Mouse (Mus musculus): ENCODE measurements around the gene Rassf3.

DNA sequence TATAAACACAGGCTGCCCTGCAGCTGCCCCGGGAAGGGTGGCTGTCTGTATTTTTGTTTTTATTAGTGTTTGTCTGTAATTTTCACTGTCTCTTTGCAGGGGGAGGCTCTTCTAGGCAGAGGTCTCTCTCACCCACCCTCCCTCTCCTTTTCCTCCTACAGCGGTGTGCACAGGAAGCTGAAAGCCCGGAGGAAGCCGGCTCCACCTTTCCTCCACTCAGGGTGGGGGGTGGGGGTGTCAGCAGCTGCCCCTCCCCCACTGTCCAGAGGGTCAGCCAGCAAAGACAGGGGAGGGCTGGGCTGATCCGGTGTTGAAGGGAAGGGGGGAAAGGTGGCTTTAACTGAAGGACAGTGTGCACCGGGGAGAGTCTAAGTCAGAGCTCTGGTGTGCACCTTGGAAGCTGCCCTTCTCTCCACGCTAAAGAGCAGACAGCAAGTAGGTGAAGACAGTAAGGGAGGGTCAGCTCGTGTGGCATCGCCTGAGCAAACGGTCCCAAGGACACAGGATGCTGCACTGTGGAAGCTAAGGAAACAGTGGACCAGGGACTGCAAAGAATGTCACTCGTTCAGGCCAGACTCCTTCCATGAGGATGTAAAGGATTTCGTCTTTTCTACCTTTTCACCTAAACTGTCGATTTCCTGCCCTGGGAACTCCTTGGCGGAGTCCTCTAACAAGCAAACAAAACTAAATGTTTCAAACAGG, 46.0 kb downstream of the Rassf3 start:
- TF ChIP-seq CTCF (IDR thresholded peaks at IDR 0.05; ENCODE audit: borderline replicate concordance, control insufficient read depth, extremely low read depth, insufficient read depth, low read length, poor library complexity) (no peak), POLR2A (IDR thresholded peaks at IDR 0.05; ENCODE audit: control insufficient read depth, extremely low read depth, insufficient read depth, low read length, poor library complexity) (no peak)

Data from thymus, adult 2 months (tissue).